Mouse (Mus musculus) erythroblast, embryonic 14.5 days (primary cell): Measurements from ENCODE around the gene E2f6.

Source experiments
- GATA1 ChIP-seq: IDR thresholded peaks from 2 replicates; pipeline ENCODE4 v1.6.1; 2012; ENCODE audit warnings: low read length, inconsistent platforms, mixed read lengths
- TAL1 ChIP-seq: IDR thresholded peaks from 3 replicates; pipeline ENCODE4 v1.6.1; 2012; ENCODE audit warnings: low read length, inconsistent platforms, mixed read lengths

- TF ChIP-seq GATA1 (no peak), TAL1 (no peak)
Measured at GRCm38 (mm10) chr12:16811477-16811876, 714 bp downstream of the E2f6 start.
